Mouse (Mus musculus) heart, adult 2 months (tissue): ENCODE results near the gene Metap1d. TPM values are rescaled to one million over a fixed set of nuclear protein-coding genes. Genes with fewer than 3 reads are reported as not detected.

ENCODE experiments used
- DNase-seq, 2 experiments: peaks; one replicate each; pipeline ENCODE4 v3.0.0; 2021
- H3K27ac ChIP-seq: fragments of 200-600 bp; 2 replicates; pipeline ENCODE4 v1.8.1; 2022
- H3K27me3 ChIP-seq: fragments of 200-500 bp; 2 replicates; pipeline ENCODE4 v1.6.1; 2012; ENCODE audit warnings: mild to moderate bottlenecking, low read length, inconsistent platforms, mixed read lengths; ENCODE audit not compliant: control insufficient read depth, insufficient read depth
- H3K36me3 ChIP-seq: fragments of 200-500 bp; 2 replicates; pipeline ENCODE4 v1.6.1; 2012; ENCODE audit warnings: low read length, inconsistent platforms; ENCODE audit not compliant: control insufficient read depth, insufficient read depth
- H3K4me1 ChIP-seq: fragments of 200-500 bp; 2 replicates; pipeline ENCODE4 v1.6.1; 2011; ENCODE audit warnings: low read length; ENCODE audit not compliant: control insufficient read depth, insufficient read depth
- H3K4me3 ChIP-seq: fragments of 200-600 bp; 2 replicates; pipeline ENCODE4 v1.8.1; 2022
- H3K79me2 ChIP-seq: fragments of 200-500 bp; replicated peaks from 2 replicates; pipeline ENCODE4 v1.6.1; 2012; ENCODE audit warnings: mild to moderate bottlenecking, inconsistent platforms, low read length, moderate library complexity, mixed read lengths; ENCODE audit not compliant: control insufficient read depth, insufficient read depth
- H3K9ac ChIP-seq: fragments of 200-500 bp; 2 replicates; pipeline ENCODE4 v1.6.1; 2012; ENCODE audit warnings: low read depth, mild to moderate bottlenecking, control low read depth, inconsistent platforms, low read length, mixed read lengths
- CTCF ChIP-seq: fragments of 200-600 bp; IDR thresholded peaks from 2 replicates; pipeline ENCODE4 v1.8.1; 2022; ENCODE audit warnings: antibody characterized with exemption, mild to moderate bottlenecking, moderate library complexity
- EP300 ChIP-seq: fragments of 200-500 bp; IDR thresholded peaks from 2 replicates; pipeline ENCODE4 v1.6.1; 2011; ENCODE audit warnings: low read depth, low read length, control low read depth; ENCODE audit not compliant: insufficient read depth
- POLR2A ChIP-seq: fragments of 200-500 bp; IDR thresholded peaks from 2 replicates; pipeline ENCODE4 v1.6.1; 2011; ENCODE audit warnings: mild to moderate bottlenecking, low read depth, low read length, control low read depth; ENCODE audit not compliant: insufficient read depth
- WGBS: fragments of 180-500 bp; shearing (Covaris S2); methylation state at CpG from one replicate; pipeline ENCODE4 v1.1.7; 2018; 5-methylcytosine and 5-hydroxymethylcytosine counted together
- intact Hi-C: fragments of 180-260 bp; cut with DNase I; formaldehyde crosslinking; loops from one replicate; pipeline ENCODE4 v1.15.1; 2025
- polyA plus RNA-seq: library from polyadenylated mRNA; depleted of rRNA; stranded (reverse); fragments of >200 nt; gene quantifications from 2 replicates; pipeline ENCODE4 v1.2.3, GENCODE M21; 2012
- total RNA-seq, 2 experiments: library from RNA; stranded (reverse); gene quantifications; 2 replicates each; pipeline ENCODE4 v1.2.3; 2021

Metap1d gene
- total and polyA plus RNA-seq, 3 experiments, result 34.8 to 38.0 (median 35.2) TPM

DNA sequence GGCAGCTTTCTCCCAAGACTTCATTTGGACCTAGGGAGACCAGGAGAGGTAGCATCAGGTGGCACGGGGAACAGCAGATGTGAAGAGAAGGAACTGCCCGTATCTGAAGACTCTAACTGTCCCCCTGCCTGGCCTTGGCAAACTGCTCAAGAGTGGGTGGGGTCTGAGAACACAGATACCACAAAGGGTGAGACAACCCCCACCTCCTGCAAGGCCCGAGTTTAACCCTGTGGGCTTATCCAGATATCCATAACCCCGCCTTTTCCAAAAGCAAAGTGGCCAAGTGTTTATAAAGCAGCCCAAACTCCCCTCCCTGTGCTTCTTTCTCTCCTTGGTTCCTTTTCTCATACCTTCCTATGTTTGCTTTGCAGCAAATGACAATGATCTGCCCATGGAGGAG lies 70.4 kb downstream of the Metap1d start:
- TF ChIP-seq CTCF (no peak), EP300 (no peak), POLR2A (no peak)
- no peaks in the 10 kb centered on the region for H3K36me3 ChIP-seq
- no peaks in the 10 kb centered on the region for H3K4me1 ChIP-seq
- H3K79me2 ChIP-seq, result no peaks in the 10 kb centered on the region
- no peak overlapping the region for H3K27ac ChIP-seq
- 74% methylated on average over 4 of the region's 4 CpGs for WGBS
- H3K9ac ChIP-seq, result no peak overlapping the region
- H3K4me3 ChIP-seq, result no peak overlapping the region
- H3K27me3 ChIP-seq, result peaks cover 9% of the 10 kb centered on the region
- intact Hi-C loops, result no loop called here
- no peak for DNase-seq

DNA sequence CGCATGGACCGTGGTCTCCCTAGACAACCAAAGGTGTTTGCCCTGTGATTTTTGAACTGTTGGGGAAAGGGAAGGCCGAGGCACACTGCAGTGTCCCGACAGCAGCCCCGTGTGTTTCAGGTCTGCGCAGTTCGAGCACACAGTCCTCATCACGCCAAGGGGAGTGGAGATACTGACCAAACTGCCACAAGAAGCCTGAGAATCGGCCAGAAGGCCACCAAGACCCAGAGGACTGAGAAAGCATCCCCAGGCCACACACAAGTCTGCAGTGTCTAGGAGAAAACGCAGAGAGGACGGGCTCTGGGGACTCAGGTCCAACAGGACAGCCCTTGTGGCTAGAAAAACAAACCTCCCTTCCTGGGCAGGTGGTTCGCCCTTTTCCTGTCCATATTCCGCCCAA lies 71.7 kb downstream of the Metap1d start:
- H3K4me1 ChIP-seq, result no peaks in the 10 kb centered on the region
- WGBS, result 56% methylated on average over 13 of the region's 13 CpGs
- no peak for DNase-seq
- TF ChIP-seq CTCF (no peak), POLR2A (no peak)
- H3K9ac ChIP-seq, result no peak overlapping the region
- no peaks in the 10 kb centered on the region for H3K36me3 ChIP-seq
- no peak overlapping the region for H3K4me3 ChIP-seq
- H3K79me2 ChIP-seq, result no peaks in the 10 kb centered on the region
- intact Hi-C loops, result no loop called here
- peaks cover 19% of the 10 kb centered on the region for H3K27me3 ChIP-seq
- H3K27ac ChIP-seq, result no peak overlapping the region

DNA sequence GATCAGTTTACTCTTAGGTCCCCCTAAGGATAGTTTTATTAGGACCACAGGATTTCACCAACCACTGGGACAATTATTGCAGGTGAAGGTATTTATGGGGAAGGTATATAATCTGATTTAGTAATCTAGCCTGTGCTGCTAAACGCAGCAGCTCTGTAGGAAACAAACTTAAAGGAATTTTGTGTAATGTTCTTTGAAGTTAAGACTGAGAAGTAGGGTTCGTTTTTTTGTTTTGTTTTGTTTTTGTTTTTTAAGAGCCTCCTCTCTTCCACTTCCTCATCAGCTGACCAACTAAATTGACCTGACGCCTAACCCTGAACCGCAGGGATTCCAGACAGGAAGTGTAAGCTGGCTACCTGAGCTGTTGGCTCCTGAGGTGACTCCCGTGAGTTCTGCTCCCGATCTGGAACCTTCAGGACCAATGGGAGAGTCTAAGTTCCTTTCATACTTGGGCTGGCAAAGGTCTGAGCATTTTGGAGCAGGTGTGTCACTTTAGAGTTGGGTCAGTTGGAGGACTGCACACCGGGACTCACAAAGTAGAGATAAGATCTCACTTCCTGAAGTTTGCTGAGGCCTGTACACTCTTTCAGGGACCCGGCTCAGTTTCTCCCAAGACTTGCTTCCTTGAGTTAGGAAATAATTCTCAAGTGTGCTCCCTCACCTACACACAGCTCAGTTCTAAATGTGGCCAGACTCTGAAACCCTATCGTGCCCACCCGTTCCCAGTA lies 73.7 kb downstream of the Metap1d start:
- intact Hi-C loops, result no loop called here
- no peaks in the 10 kb centered on the region for H3K79me2 ChIP-seq
- 11% methylated on average over 10 of the region's 10 CpGs for WGBS
- no peak overlapping the region for H3K9ac ChIP-seq
- H3K4me3 ChIP-seq, result no peak overlapping the region
- H3K36me3 ChIP-seq, result no peaks in the 10 kb centered on the region
- no peak overlapping the region for H3K27ac ChIP-seq
- peaks cover 29% of the 10 kb centered on the region for H3K27me3 ChIP-seq
- TF ChIP-seq EP300 (no peak), CTCF (no peak), POLR2A (no peak)
- peaks cover 3% of the 10 kb centered on the region; the same call in 1 of the 2 replicates for H3K4me1 ChIP-seq
- no peak for DNase-seq

DNA sequence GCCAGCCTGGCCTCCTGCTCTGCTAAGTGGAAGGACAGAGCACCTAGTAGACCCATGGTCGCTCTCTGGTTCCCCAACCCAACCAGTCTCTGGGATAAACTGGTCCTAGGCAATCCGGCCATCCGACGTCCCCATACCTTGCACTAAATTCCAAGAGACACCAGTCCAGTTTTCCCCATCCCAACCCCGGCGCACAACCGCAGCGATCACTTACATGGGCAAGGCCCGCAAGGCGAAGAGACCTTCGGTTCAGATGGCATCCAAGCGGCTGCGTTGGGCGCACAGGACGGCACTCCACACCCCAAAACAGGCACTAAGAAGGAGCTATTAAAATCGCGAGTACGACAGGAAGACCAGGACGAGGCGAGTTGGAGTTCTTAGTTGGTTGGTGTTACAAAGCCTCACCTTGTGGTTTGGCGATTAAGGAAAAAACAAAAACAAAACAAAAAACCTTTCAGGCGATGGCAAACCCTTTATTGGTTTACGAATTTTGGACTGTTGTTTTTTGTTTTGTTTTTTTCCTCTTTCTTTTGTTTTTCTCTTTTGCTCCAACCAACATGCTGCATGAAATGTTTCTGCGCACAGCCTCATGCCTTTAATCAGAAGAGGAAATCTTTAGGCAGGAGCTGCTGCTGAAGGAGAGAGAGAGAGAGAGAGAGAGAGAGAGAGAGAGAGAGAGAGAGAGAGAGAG lies 74.4 kb downstream of the Metap1d start:
- 8% methylated on average over 24 of the region's 24 CpGs for WGBS
- Histone ChIP-seq H3K27ac (no peak overlapping the region), H3K36me3 (no peaks in the 10 kb centered on the region), H3K27me3 (peaks cover 32% of the 10 kb centered on the region), H3K79me2 (no peaks in the 10 kb centered on the region), H3K4me3 (no peak overlapping the region), H3K9ac (no peak overlapping the region), H3K4me1 (peaks cover 3% of the 10 kb centered on the region; the same call in 1 of the 2 replicates)
- intact Hi-C loops, result loop anchor here (2.0 kb wide), 1 partner anchor 17 kb away; no protein-coding TSS in a partner anchor
- no peak for DNase-seq
- TF ChIP-seq CTCF, result no peak
- no peak for TF ChIP-seq EP300
- TF ChIP-seq POLR2A, result no peak

DNA sequence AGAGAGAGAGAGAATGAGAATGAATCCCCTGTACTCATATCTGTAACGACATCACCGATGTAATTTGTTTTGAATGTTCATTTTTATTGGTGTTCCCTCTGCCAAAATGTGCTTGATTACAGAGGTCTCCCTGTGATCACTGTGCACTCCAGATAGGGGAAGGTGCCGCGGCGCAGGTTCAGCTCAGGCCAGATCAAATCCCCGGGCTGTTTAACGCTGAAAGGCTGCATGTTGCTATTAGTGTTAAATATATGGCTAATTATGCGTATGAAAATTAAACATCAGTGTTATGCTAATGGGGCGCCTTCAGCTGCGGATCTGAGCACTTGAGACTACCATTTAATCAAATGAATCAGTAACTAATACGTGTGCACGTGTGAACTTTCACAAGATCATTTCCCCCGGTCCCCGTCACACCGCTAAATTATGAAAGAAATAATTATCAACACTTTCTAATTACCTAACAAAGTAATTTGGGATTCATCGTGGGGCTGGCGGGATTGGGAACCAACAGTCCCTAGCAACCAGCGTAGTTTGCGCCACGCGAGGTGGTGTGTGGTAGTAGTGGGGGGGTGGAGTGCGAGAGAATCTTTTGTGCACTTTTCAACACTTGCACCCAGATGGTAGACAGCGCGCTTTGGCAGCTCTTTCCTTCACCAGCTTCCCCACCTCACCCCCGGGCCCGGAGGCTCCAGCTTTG lies 75.1 kb downstream of the Metap1d start, which contains the start of gene Dlx1:
Dlx1 (plus strand) TSS at position 100 of the 700 bp plus-strand sequence.
- peak within 1 kb of the TSS; percentile 43; the same call in 1 of the 2 replicates for H3K4me3 ChIP-seq
- 6% methylated on average over 26 of the region's 26 CpGs for WGBS
- H3K4me1 ChIP-seq, result peaks cover 3% of the 10 kb centered on the region; the same call in 1 of the 2 replicates
- peaks cover 32% of the 10 kb centered on the region for H3K27me3 ChIP-seq
- H3K36me3 ChIP-seq, result no peaks in the 10 kb centered on the region
- intact Hi-C loops, result loop anchor here (2.0 kb wide), 1 partner anchor 17 kb away; no protein-coding TSS in a partner anchor
- no peaks in the 10 kb centered on the region for H3K79me2 ChIP-seq
- TF ChIP-seq EP300, result no peak
- TF ChIP-seq CTCF, result no peak
- no peak for TF ChIP-seq POLR2A
- no peak within 1 kb of the TSS for H3K9ac ChIP-seq
- DNase-seq, result no peak
- no peak within 1 kb of the TSS for H3K27ac ChIP-seq
